Mouse (Mus musculus) testis, adult 2 months (tissue): ENCODE measurements around the gene Mapk9.

Source experiments
- CTCF ChIP-seq: fragments of 200-500 bp; IDR thresholded peaks from 2 replicates; pipeline ENCODE4 v1.5.1; 2012; ENCODE audit warnings: low read depth, mild to moderate bottlenecking, inconsistent platforms, low read length, moderate library complexity; ENCODE audit not compliant: control insufficient read depth, insufficient read depth, insufficient replicate concordance
- POLR2A ChIP-seq: fragments of 200-500 bp; IDR thresholded peaks from 2 replicates; pipeline ENCODE4 v1.6.1; 2012; ENCODE audit warnings: low read depth, mild to moderate bottlenecking, inconsistent platforms, low read length, moderate library complexity; ENCODE audit not compliant: control insufficient read depth

GRCm38 (mm10) chr11:49900043-49900442 lies 53.5 kb downstream of the Mapk9 start:
- TF ChIP-seq CTCF (no peak), POLR2A (no peak)
